ENCODE assay signal across 8 mouse cellular contexts in genomic region chr16:7136971-7137370, GRCm38 (mm10).
DNase-seq lines count a peak whose midpoint lies in the region; ATAC-seq and TF ChIP-seq lines count a peak whose summit lies in the region.

No protein-coding gene starts in this region.

- no peak for TF ChIP-seq EP300 in liver, postnatal 0 days (IDR thresholded peaks at IDR 0.05; ENCODE audit: low read depth)

- 0 out of 2 replicates have a peak overlapping the region, but pooled peaks have one; percentile 0 for H3K27ac ChIP-seq in midbrain, embryonic 15.5 days
- no peak overlapping the region; the same call in 1 of the 2 replicates for H3K27ac ChIP-seq in midbrain, embryonic 16.5 days (ENCODE audit: low read length)
- H3K27ac ChIP-seq in liver, postnatal 0 days (ENCODE audit: low read depth): no peak overlapping the region

- peak; percentile 41 for DNase-seq in embryo, embryonic 10 days (ENCODE audit: low spot score)
- DNase-seq in embryo, embryonic 9.5 days (ENCODE audit: extremely low spot score): no peak
- DNase-seq in heart, postnatal 14 days: peak; percentile 57 to 63
- DNase-seq in liver, postnatal 0 days: no peak

- H3K9ac ChIP-seq in midbrain, embryonic 15.5 days: no peak overlapping the region
- no peak overlapping the region for H3K9ac ChIP-seq in midbrain, embryonic 16.5 days (ENCODE audit: low read depth, low read length)
- H3K9ac ChIP-seq in liver, postnatal 0 days (replicated peaks): no peak overlapping the region

- H3K4me2 ChIP-seq in midbrain, embryonic 15.5 days: no peak overlapping the region
- H3K4me2 ChIP-seq in midbrain, embryonic 16.5 days (ENCODE audit: low read length): no peak overlapping the region
- no peak overlapping the region for H3K4me2 ChIP-seq in liver, postnatal 0 days (ENCODE audit: low read depth, low read length)

- WGBS in midbrain, embryonic 15.5 days: 43% methylated on average over 1 of the region's 1 CpGs
- 54% methylated on average over 1 of the region's 1 CpGs for WGBS in midbrain, embryonic 16.5 days
- 59% methylated on average over 1 of the region's 1 CpGs for WGBS in liver, postnatal 0 days (ENCODE audit: insufficient replicate concordance)

- peak; percentile 32; the same call in 1 of the 2 replicates for TF ChIP-seq CTCF in liver, postnatal 0 days (IDR thresholded peaks at IDR 0.05; ENCODE audit: low read depth)

- peaks cover 10% of the 10 kb centered on the region for H3K4me1 ChIP-seq in midbrain, embryonic 15.5 days
- peaks cover 6% of the 10 kb centered on the region; the same call in 1 of the 2 replicates for H3K4me1 ChIP-seq in midbrain, embryonic 16.5 days (ENCODE audit: control insufficient read depth, insufficient read depth, low read length)
- H3K4me1 ChIP-seq in liver, postnatal 0 days (ENCODE audit: insufficient read depth): no peaks in the 10 kb centered on the region

- no peak overlapping the region for H3K4me3 ChIP-seq in midbrain, embryonic 15.5 days
- H3K4me3 ChIP-seq in midbrain, embryonic 16.5 days (ENCODE audit: low read depth, low read length): no peak overlapping the region
- no peak overlapping the region for H3K4me3 ChIP-seq in liver, postnatal 0 days (ENCODE audit: low read depth, low read length)

- intact Hi-C loops in heart, postnatal 14 days (cut with DNase I): loop anchor here (5.0 to 10.0 kb wide), 3 partner anchors 90 to 292 kb away; no protein-coding TSS in a partner anchor

- H3K27me3 ChIP-seq in midbrain, embryonic 15.5 days (replicated peaks): no peaks in the 10 kb centered on the region
- H3K27me3 ChIP-seq in midbrain, embryonic 16.5 days (ENCODE audit: control insufficient read depth, insufficient read depth, low read depth, low read length): no peaks in the 10 kb centered on the region
- H3K27me3 ChIP-seq in liver, postnatal 0 days (ENCODE audit: insufficient read depth, low read length): no peaks in the 10 kb centered on the region

- H3K9me3 ChIP-seq in midbrain, embryonic 15.5 days: no peaks in the 10 kb centered on the region
- H3K9me3 ChIP-seq in midbrain, embryonic 16.5 days (replicated peaks; ENCODE audit: control insufficient read depth, low read length, poor library complexity, severe bottlenecking): no peaks in the 10 kb centered on the region
- H3K9me3 ChIP-seq in liver, postnatal 0 days (ENCODE audit: low read length): no peaks in the 10 kb centered on the region

- ATAC-seq in midbrain, embryonic 15.5 days (replicated peaks): peak; percentile 33; the same call in 1 of the 2 replicates
- ATAC-seq in midbrain, embryonic 16.5 days: no peak
- ATAC-seq in liver, postnatal 0 days: no peak
- ATAC-seq in megakaryocyte, adult 5-6 weeks (ENCODE audit: poor library complexity, severe bottlenecking): no peak
- ATAC-seq in monocyte, adult 5-6 weeks (replicated peaks; ENCODE audit: insufficient number of reproducible peaks, low FRiP score, low TSS enrichment, poor library complexity, severe bottlenecking): no peak

- no peaks in the 10 kb centered on the region for H3K36me3 ChIP-seq in midbrain, embryonic 15.5 days (replicated peaks)
- H3K36me3 ChIP-seq in midbrain, embryonic 16.5 days (ENCODE audit: control insufficient read depth, insufficient read depth, low read length): no peaks in the 10 kb centered on the region
- H3K36me3 ChIP-seq in liver, postnatal 0 days (replicated peaks; ENCODE audit: insufficient read depth, low read length): no peaks in the 10 kb centered on the region

Comparison
In these comparisons a context has a peak if more than half of its experiments do, and no peak if none do; other contexts are left out.
1. DNase-seq: peak in embryo, embryonic 10 days (single experiment) and heart, postnatal 14 days (2 of 2); none in embryo, embryonic 9.5 days (single experiment) and liver, postnatal 0 days (single experiment).